Mouse (Mus musculus) thymus, adult 18-20 months (tissue): ENCODE measurements around the gene Vps35l.

ENCODE experiments used
- DNase-seq, 2 experiments: peaks; one replicate each; pipeline ENCODE4 v3.0.0; 2022; ENCODE audit warnings: mixed read lengths in 2 of 2

Gene Vps35l

DNA sequence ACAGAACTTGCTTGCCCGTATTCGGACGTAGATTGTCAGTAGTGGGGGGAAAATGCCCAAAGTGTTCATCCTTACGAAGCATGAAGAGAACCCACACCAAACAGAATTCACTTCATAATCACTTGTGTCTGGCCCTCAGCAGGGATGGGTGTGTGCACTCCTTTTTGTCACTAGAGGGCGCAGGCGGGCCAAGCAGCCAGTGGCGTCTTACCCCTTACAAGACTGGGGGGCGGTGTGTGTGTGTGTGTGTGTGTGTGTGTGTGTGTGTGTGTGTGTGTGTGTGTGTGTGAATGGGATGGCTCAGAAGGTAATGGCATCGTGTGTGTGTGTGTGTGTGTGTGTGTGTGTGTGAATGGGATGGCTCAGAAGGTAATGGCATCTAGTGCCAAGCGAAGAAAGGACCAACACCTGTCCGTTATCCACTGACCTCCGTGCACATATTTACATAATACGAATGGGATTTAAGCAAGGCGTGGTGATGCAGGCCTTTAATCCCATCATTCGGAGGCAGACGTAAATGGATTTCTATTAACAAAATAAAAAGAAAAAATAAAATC lies at the start of gene Vps35l:
TSS of gene Vps35l (plus strand) at position 252 of the 557 bp plus-strand sequence.
- peak; percentile 72 to 77 for DNase-seq

DNA sequence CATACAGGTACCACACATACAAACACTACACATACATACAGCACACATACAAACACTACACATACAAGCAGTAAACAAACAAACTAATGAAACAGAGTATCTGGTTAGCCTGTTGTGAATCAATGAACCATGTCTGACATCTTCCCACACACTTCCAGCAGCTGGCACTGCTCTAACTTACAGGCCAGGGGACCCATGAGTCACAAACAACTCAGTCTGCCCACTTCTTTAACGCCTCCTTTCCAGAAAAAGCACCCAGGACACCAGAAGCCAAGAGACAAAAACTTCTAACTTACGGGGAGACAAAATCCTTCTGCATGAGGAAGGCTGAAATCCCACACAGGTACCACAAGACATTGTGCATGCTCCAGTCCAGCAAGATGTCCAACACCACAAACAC lies 48.7 kb upstream of the Vps35l start:
- DNase-seq = no peak

DNA sequence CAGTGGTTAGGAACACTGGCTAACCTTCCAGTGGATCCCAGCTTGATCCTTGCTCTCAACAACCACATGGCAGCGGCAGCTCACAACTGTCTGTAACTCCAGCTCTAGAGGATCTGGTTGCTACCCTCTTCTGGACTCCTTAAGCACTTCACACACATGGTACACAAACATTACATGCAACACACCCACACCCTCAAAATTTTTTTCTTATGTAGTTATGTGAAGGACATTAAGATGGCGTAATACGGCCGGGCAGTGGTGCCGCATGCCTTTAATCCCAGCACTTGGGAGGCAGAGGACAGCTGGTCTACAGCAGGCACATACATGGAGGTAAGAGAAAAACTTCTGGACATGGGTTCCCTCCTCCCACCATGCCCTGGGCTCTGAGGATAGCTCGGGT lies 43.9 kb upstream of the Vps35l start:
- DNase-seq = no peak

DNA sequence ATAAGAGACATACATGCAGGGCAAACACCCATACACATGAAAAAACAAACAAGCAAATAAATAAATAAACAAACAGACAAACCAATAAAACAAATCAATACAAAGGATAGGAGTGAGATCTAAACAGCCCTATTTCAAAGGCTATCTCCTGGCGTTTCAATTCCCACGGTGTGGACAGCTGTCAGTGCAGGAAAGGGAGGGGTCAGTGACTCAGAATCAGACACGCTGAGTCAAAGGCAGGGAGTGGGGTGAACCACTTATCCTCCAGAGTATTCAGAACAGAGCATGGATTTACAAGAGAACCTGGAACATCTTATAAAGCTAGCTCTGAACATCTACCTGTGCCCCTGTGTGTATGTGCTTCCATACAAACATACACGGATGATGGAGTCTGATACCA lies 42.9 kb upstream of the Vps35l start:
- no peak for DNase-seq

DNA sequence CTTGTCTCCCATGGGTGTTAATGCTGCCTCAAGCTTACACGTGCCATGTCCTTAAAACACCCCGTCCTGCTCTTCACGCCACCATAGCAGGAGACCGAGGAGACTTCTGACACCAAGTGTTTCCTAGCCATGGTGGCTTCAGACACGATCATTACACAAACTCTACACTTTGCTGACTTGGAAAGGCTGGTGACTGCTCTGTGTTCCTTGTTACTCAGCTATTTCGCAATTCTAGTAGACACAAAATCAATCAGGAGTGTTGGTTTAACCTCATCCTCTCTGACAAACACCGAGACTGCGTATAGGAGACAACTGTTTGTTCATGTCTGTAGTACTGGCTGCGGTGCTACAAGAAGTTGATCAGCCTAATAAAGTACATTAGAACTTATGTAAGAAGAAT lies 41.1 kb upstream of the Vps35l start:
- no peak for DNase-seq

DNA sequence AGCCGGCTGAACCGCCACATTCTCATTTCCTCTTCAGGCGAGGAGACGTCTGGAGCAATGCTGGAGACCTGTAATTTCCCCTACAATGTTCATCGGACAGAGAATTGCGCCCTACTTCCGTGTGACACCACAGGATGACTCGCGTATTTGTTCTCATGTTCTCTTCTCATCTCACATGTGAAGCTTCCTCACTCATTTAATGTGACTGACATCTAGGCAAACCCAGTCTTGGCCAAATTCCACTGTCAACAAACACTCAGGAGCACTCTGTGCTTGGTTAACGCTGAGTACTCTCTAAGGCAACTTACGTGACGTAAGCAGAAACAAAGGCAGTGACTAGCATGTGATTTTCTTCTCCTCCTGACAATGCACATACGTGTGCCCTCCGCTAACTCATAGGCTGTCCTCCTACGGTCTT lies 36.9 kb upstream of the Vps35l start:
- no peak for DNase-seq

DNA sequence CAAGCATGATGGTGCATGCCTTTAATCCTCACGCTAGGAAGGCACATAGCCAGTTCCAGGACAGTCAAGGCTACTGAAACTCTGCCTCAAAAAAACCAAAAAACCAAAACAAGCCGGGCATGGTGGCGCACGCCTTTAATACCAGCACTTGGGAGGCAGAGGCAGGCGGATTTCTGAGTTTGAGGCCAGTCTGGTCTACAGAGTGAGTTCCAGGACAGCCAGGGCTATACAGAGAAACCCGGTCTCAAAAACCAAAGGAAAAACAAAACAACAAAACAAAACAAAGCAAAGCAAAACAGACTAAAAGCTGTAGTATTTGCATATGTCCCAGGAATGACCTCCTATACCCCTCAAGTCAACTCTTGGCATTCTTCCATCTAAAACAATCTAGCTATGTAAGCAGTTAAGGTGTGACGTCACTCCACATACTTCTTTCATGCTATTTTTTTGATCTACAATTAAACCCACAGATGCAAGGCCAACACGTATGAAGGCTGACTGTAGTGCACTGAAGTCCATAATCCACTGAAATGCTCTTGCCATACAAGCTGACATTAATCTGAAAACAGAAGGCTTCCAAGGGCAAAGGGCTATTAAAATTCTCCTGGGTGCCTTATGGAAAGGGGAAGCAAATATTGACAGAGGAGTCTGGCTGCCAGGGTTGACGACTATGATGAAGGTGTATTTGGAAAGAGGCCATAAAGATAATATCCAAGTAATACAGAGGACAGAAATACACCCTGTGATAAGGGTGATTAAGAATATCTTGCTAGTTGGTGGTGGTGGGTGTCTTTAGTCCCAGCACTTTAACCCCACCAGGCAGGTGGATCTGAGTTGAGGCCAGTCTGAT lies 35.8 kb upstream of the Vps35l start:
- no peak for DNase-seq

DNA sequence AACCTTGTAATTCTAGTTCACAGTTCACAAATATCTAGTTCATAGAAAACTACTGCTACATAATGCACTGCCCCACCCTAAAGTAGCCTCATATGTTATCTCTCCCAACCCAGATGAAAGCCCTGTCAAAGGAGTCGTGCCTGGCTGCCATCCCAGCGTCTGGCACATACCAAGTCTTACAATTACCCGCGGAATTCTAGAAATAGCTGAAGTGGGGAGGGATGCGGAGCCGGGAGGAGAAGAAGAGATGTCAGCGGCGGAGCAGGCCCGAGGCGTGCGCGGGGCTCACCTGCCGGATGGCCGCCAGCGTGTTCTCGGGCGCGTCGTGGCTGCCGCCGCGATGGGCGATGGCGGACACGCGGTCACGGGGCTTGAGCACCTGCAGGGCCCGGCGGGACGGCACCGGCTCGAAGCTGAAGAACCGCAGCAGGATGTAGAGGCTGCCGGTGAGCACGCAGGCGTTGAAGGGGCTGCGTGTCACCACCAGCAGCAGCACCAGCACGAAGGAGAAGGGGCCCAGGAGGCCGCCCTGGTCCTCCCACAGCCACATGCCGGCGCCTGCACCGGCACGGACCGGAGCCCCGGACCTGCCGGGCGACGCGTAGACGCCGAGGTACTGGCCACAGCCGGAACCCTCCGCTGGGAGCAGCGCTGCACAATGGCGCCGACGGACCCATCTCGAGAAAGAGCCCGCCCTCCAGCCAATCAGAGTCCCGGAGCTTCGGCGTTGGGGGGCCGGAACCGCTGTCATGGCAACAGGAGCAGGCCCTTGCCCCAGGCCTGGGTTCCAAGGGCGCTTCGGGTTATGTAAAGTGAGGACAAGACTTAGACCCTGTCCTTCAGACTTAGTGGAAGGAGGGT lies 34.7 kb upstream of the Vps35l start, which contains the start of gene Gde1:
TSS of gene Gde1 (minus strand) at position 678 of the 861 bp plus-strand sequence.
- peak; percentile 88 to 89 for DNase-seq

DNA sequence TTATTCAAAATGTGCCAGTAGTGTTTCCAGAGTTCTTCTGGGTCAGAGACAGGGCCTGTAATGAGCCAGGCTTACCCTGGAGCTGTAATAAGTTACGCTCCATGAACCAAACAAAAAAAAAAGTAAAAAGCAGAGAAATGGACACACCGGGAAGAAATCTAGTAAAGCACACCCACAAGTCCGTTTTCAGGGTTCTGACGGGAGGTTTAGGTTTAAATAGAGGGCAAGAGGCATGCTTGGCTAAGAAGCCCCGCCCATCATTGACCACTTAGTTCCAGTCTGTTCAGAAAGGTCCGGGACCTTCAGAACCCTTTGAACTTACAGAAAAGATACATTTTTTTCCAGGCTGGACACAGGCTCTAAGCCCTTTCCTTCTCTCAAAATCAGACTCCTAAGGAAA lies 34.0 kb upstream of the Vps35l start:
- DNase-seq = no peak

DNA sequence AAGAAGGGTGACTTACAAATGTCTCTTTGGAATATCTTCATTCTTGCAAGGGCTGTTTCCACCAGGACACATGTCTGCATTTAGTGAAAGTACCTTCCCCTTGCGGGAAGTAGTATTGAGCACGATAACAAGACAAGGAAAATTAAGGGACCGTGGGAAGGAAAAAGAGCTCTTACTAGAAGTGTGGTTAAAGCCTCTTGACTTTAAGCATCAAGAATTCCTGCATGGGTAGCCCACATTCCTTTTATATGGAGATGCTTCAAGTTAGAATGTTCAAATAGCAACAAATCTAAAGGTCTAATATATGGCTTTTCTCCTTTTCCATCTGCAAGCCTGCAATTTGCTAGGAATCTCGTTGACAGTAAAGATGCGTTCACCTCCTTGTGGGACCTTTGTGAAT lies 33.5 kb upstream of the Vps35l start:
- DNase-seq = no peak

DNA sequence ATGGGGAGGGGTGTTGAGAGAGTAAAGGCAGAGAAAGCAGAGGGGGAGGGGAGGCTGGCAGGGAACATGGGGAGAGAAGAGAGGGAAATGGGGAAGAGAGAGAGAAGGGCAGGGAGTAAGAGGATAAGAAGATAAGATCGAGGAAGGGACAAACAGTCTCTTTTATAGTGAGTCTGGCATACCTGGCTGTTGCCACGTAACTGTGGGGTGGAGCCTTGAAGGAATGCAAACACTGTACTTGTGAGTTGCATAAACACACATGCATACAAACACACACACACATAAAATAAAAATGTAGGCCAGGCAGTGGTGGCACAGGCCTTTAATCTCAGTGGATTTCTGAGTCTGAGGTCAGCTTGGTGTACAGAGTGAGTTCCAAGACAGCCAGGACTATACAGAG lies 32.8 kb upstream of the Vps35l start:
- DNase-seq = no peak

DNA sequence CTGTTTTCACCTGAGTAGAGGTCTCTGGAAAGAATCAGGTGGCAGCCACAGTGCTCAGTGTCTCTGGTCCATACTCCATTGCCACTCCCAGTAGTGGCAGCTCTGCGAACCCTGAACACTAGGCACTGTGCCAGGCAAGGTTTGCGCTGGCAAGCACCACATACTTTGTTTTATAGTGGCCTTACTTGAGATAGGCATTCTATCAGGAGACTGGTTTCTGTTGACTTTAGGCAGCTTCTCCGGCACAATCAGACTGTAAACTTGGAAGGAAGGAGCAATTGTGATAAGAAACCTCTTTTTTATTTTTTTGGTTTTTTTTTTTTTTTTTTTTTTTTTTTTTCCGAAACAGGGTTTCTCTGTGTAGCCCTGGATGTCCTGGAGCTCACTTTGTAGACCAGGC lies 32.0 kb upstream of the Vps35l start:
- DNase-seq = no peak

DNA sequence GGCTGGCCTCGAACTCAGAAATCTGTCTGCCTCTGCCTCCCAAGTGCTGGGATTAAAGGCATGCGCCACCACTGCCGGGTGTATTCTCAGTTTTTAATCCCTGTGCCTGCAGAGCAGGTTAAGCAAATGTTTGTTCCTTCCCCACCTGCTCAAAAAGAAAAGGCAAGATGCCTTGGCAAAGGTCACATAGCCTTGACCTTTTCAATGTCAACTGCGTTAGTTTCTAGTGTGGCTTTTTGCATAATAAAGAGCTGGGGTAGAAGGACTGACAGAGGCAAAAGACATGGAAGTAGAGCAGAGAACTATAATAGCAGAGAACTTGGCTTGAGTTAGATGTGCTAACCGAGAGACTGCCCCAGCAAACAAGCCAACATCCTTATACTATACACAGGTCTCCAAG lies 29.2 kb upstream of the Vps35l start:
- DNase-seq = no peak

DNA sequence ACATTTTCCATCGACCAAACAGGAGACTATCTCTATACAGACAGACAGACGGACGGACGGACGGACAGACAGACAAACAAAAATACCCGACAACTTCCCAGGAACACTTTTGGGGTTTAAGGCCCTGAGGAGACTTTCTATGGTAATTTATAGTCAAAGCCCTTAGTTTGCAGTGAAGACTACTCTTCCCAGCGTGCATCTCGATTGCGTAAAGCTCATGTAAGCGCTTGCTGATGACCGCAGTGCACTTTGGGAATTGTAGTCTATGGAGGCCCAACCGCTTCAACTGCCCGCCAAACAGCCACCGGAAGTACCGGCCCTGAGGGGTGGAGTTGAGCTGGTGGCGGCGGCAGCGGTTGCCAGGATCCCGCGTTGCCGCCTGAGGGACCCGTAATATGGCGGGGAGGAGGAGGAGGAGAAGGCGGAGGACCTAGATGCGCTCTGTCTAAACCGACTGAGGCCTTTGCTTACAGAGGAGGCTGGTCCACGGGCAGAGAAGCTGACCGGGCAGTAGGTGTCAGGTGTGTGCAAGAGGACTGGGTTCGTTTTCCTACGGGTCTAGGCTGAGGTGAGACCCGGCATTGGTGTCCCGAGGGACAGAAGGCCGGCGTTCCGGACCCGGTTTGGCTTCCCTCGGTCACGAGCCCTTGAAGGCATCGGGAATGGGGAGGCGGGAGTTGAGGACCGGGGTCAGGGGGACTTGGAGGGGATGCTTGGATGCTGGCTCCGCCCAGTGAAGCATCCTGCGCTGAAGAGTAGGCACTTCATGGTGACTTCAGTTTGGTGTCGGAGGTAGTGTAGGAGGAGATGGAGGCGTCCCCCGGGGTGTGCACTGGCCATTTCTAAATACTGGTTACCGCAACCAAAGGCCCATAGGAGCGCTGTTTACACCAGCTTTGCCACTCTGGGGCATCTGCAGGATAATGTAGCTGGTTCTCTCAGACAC lies 27.5 kb upstream of the Vps35l start, which contains the start of gene Ccp110:
TSS of gene Ccp110 (plus strand) at position 325 of the 946 bp plus-strand sequence.
- peak; percentile 89 to 93 for DNase-seq

DNA sequence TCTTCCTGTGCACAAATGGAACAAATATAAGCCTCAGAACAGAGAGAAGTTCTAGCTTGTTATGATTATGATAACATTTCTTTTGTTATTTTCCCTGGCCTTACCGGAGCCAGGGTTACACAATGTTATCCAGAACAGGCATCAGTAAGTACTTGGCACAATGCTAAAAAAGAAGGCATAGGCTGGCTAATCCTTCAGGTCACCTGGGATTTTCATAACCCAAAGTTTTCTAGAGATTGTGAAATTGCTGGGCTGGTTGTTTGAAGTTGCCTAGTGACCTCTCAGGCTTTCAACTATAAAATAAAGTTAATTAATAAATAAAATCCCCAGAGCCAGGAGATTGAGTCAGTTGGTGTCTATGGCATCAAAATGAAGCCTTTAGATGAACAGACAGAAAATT lies 25.2 kb upstream of the Vps35l start:
- DNase-seq = no peak

DNA sequence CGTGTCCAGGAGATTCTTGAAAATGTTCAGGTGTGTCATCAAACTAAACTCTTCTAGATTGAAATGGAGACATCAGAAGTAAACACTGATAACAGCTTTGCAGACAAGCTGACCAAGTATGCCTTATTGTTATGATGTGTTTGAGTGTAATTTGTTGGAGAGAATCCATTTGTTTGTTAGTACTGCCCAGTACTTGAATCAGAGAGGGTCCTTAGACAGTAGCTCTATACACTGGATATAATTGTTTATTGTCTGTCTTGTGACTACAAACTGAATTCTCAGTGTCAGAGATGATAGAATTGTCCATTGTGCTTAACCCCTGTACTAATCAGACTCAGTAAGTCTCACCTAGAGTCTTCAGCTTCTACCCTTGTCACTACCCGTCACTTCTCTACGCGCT lies 22.0 kb upstream of the Vps35l start:
- DNase-seq = no peak

DNA sequence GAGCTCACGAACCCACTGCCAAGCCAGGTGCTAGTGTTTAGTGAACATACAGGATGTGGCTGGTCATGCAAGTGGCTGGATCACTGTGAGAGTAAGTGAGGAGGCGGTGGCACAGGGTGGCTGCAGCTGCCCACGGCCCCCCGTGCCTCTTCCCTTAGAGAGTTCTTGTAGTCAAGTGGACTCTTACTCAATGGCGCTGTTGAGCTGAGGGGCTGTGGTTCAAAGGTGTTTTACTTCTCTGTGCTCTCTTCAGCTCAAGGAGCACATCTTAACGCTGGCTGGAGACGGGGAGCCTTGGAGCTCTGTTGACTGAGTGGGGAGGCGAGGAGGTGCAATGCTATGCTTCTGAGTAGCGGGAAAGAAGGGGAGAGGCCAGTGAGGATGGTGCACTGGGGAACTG lies 16.1 kb upstream of the Vps35l start:
- no peak for DNase-seq

DNA sequence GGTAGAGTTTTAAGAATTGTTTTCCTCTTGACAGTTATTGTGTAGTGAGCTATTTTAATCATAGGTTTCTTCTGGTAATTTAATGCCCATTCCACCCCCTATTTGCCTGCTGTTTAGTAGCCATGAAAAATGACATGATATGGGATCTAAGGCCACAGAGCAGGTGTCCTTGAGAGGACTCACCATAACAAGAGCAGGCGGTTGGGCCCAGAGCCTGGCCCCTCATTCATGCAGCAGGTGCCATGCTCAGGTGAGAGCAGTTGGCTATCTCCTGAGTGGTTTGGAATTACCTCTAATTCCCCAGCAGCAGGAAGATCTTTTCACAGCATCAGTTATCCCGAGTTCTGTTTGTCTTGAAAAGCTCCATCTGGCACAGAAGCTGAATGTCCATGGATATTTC lies 14.6 kb upstream of the Vps35l start:
- DNase-seq = no peak

DNA sequence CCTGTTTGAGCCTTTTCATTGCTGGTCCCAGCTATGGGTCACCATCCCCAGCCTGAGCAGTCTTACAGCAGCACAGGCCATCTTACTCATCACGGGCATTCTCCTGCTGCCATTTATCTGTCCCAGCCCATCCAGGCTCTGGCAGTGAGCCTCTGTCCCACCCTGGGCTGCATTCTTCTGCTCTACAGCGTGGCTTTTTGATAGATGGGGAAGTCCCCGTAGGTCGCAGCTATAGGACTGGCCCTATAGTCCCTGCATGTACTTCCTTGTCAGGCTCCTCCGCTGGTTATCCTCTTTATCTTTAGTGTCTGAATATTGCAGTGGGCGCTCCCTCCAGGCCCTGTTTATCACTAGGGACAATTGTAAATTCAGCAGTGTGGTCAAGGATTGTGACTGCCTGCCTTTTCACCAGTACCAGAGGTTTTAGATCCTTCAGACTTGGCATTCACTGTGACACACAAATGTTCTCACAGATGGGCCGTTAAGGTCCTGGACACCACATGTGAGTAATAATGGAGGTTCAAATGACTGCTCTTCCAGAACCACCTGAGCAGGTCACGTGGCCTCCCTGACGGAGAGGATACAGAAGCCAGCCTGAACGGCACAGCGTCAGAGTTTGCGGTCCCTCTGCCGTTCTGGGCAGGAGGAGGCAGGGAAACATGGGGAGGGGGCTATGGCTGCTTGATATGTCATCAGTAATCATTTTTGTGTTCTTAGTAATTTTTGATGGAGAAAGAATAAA lies 11.0 kb upstream of the Vps35l start:
- no peak for DNase-seq

DNA sequence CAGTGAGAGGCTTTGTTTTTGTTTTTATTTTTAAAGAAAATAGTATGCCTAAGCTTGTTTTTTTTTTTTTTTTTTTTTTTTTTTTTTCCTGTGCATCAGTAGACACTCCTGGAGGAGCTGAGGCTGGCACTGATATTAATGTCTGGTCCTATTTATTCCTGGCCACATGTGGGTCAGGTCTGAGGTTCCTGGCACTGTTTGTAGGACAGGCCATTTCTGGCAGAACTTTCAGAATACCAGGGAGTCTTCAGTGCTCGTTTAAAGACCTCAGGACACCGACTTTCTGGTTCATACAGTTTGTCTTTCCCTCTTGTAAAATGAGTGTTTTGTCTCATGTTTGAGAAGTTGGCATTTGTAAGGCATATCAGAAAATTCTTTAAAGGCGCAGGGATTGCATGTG lies 8.2 kb upstream of the Vps35l start:
- DNase-seq = no peak

DNA sequence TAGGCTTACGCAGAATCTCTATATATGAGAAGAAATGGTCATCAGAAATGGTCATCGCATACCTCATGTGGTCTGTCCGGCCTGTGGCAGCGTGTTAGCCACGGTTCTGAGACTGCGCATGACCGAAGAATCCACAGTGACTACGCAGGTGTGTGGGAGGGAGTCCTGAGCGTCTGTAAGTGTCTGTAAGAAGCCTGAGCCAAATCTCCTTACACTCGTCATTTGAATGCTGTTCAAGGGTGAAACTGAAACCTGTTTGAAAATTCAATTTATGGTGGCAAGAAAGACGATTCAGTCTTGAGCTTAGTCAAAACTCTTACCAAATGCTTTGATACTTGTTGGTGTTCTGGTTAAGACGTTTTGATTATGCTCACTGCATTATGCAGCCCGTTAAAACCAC lies 6.8 kb upstream of the Vps35l start:
- DNase-seq = no peak

DNA sequence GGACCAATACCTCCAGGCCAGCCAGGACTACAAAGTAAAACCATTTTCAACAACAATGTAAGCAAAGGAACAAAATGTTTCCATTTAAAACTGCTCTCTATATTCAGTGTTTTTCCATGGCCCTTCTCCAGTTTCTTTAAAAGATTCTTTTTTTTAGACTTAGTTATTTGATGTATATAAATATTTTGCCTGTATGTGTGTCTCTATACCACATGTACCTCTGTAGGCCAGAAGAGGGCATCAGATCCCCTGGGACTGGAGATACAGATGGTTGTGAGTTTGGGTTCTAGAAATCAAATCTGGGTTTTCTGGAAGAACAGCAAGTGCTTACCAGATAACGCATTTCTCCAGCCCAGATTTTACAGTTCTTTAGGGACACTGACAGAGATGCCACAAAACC lies 1.3 kb upstream of the Vps35l start:
- no peak for DNase-seq
